Mouse (Mus musculus) kidney, adult 11 months (tissue): ENCODE results near the gene Mia2.
"Not testable (repeated sequence)": the region's sequence is repeated elsewhere in the genome, so short reads cannot be mapped to it uniquely, and the experiment has no call there.

Experiments used
- DNase-seq: peaks from one replicate; pipeline ENCODE4 v3.0.0; 2022

The Mia2 gene

GRCm38 (mm10) chr12:59169935-59170334 lies 74.3 kb downstream of the Mia2 start:
- DNase-seq = no peak

GRCm38 (mm10) chr12:59177814-59178213 lies 82.2 kb downstream of the Mia2 start:
- DNase-seq = no peak

GRCm38 (mm10) chr12:59188086-59188682 lies 92.6 kb downstream of the Mia2 start:
- DNase-seq = no peak

- no peak for DNase-seq
These were observed 98.0 kb downstream of the Mia2 start for GRCm38 (mm10) chr12:59193637-59194036.

- DNase-seq = no peak
These were observed 98.9 kb downstream of the Mia2 start for GRCm38 (mm10) chr12:59194341-59195003.

- peak; percentile 34 for DNase-seq
These were observed 99.5 kb downstream of the Mia2 start for GRCm38 (mm10) chr12:59195065-59195464.

GRCm38 (mm10) chr12:59195941-59196340 lies 100.3 kb downstream of the Mia2 start:
- no peak for DNase-seq

GRCm38 (mm10) chr12:59198750-59199149 lies 103.2 kb downstream of the Mia2 start:
- DNase-seq = no peak

- DNase-seq = no peak
These were observed 103.8 kb downstream of the Mia2 start for GRCm38 (mm10) chr12:59199361-59199760.

- no peak for DNase-seq
These were observed 110.0 kb downstream of the Mia2 start for GRCm38 (mm10) chr12:59205571-59205970.

GRCm38 (mm10) chr12:59206208-59206999 lies 110.8 kb downstream of the Mia2 start:
- no peak for DNase-seq

- no peak for DNase-seq
These were observed 111.4 kb downstream of the Mia2 start for GRCm38 (mm10) chr12:59207000-59207390.

- no peak for DNase-seq
These were observed 112.2 kb downstream of the Mia2 start for GRCm38 (mm10) chr12:59207814-59208213.

GRCm38 (mm10) chr12:59216176-59216575 lies 120.6 kb downstream of the Mia2 start:
- no peak for DNase-seq

GRCm38 (mm10) chr12:59216676-59217266 lies 121.2 kb downstream of the Mia2 start:
- no peak for DNase-seq

- DNase-seq = no peak
These were observed 121.7 kb downstream of the Mia2 start for GRCm38 (mm10) chr12:59217331-59217730.

GRCm38 (mm10) chr12:59218640-59219321 lies 123.2 kb downstream of the Mia2 start:
- peak; percentile 40 for DNase-seq

- peak; percentile 96 for DNase-seq
These were observed 124.0 kb downstream of the Mia2 start, which contains the start of gene Fbxo33 for GRCm38 (mm10) chr12:59219325-59220225. TSS of gene Fbxo33 (minus strand) at chr12:59219725.

- no peak for DNase-seq
These were observed 132.8 kb downstream of the Mia2 start for GRCm38 (mm10) chr12:59228401-59228800.

GRCm38 (mm10) chr12:59238434-59238833 lies 142.8 kb downstream of the Mia2 start:
- DNase-seq = no peak

GRCm38 (mm10) chr12:59241031-59241430 lies 145.4 kb downstream of the Mia2 start:
- DNase-seq = not testable (repeated sequence)
